Mouse (Mus musculus): ENCODE data around the gene Utp18. TPM values are rescaled to one million over a fixed set of nuclear protein-coding genes. Genes with fewer than 3 reads are reported as not detected.

Utp18 gene
- polyA plus RNA-seq, 1 experiment = 12.9 TPM

DNA sequence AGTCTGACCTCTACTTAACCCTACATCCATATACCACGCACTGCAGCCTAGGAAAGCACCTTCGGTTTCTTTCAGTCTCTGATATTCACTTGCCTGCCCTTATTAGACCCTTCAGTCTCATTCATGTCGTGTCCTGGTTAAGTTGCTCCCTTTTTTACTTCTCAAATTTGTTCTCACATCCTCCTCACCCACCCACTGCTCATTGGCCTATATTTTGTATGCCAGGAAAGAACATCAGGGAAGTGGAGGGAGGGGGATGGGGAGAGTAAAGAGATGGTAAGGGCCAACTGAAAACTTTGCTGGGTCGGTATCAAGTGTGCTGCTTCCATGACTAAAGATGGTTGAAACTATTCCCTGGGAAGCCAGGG lies 1.5 kb upstream of the Utp18 start:
- 2% methylated on average over 4 of the region's 4 CpGs for WGBS
- peak overlapping the region; percentile 93 for H3K4me3 ChIP-seq (replicated peaks; ENCODE audit: insufficient read depth, low read depth, low read length)
- peaks cover 11% of the 10 kb centered on the region for H3K4me1 ChIP-seq (ENCODE audit: control insufficient read depth, insufficient read depth, low read length)
- DNase-seq = peak in 1 of 2 experiments; percentile 17
- no peak overlapping the region for H3K27ac ChIP-seq (ENCODE audit: insufficient read depth, low read length)
- H3K27me3 ChIP-seq (ENCODE audit: control insufficient read depth, insufficient read depth, low read length) = no peaks in the 10 kb centered on the region
- TF ChIP-seq CTCF (IDR thresholded peaks at IDR 0.05; ENCODE audit: borderline replicate concordance, insufficient read depth, low read depth, low read length) (no peak), POLR2A (IDR thresholded peaks at IDR 0.05; ENCODE audit: borderline replicate concordance, insufficient read depth, low read length) (no peak)

DNA sequence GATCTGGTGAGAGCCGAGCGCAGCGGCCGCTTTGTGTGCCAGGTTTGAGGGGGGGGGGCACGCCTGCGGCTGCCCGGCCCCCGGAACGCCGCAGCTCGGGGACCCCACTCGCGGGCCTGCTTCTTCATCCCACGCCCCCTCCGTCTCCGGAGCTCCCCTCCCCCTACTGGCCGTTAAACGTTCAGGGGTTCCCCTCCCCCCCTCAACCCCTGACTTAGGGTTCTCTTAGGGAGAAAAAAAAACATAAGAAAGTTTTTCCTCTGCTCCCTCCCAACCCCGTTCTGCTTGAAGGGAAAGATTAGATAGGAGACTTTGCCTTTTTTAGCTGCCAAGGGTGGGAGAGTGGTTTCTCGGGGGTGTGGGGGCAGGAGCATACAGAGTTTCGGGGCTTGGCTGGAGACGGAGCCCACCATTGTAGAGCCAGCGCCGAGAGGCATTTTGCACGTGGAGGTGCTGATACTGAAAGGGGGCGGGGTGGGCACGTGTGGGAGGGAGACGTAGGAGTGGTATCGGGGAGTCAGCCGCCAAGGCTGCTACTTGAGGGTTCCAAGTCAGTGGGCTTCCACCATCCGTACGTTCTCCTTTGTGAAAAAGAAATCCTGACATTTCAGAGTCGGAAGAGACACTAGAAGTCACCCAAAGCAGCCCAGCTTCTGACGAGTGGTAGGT lies 979 bp upstream of the Utp18 start:
- DNase-seq = peak; percentile 25 to 33
- WGBS = under 1% methylated on average over 34 of the region's 34 CpGs
- TF ChIP-seq CTCF (IDR thresholded peaks at IDR 0.05; ENCODE audit: borderline replicate concordance, insufficient read depth, low read depth, low read length) (no peak), POLR2A (IDR thresholded peaks at IDR 0.05; ENCODE audit: borderline replicate concordance, insufficient read depth, low read length) (no peak)
- Histone ChIP-seq H3K27ac (ENCODE audit: insufficient read depth, low read length) (peak overlapping the region; percentile 86; the same call in 1 of the 2 replicates), H3K4me3 (replicated peaks; ENCODE audit: insufficient read depth, low read depth, low read length) (peak overlapping the region; percentile 93), H3K27me3 (ENCODE audit: control insufficient read depth, insufficient read depth, low read length) (no peaks in the 10 kb centered on the region), H3K4me1 (ENCODE audit: control insufficient read depth, insufficient read depth, low read length) (peaks cover 9% of the 10 kb centered on the region; the same call in 1 of the 2 replicates)

GRCm38 (mm10) chr11:93884901-93885571 lies 530 bp downstream of the Utp18 start:
- no peak for TF ChIP-seq CTCF (IDR thresholded peaks at IDR 0.05; ENCODE audit: borderline replicate concordance, insufficient read depth, low read depth, low read length)
- peak; percentile 14 for TF ChIP-seq POLR2A (IDR thresholded peaks at IDR 0.05; ENCODE audit: borderline replicate concordance, insufficient read depth, low read length)
- peak overlapping the region; percentile 43 for H3K27ac ChIP-seq (ENCODE audit: insufficient read depth, low read length)
- WGBS = under 1% methylated on average over 77 of the region's 81 CpGs
- DNase-seq = peak in 1 of 2 experiments; percentile 73
- peaks cover 7% of the 10 kb centered on the region; the same call in 1 of the 2 replicates for H3K4me1 ChIP-seq (ENCODE audit: control insufficient read depth, insufficient read depth, low read length)
- no peaks in the 10 kb centered on the region for H3K27me3 ChIP-seq (ENCODE audit: control insufficient read depth, insufficient read depth, low read length)
- H3K4me3 ChIP-seq (replicated peaks; ENCODE audit: insufficient read depth, low read depth, low read length) = peak overlapping the region; percentile 95

DNA sequence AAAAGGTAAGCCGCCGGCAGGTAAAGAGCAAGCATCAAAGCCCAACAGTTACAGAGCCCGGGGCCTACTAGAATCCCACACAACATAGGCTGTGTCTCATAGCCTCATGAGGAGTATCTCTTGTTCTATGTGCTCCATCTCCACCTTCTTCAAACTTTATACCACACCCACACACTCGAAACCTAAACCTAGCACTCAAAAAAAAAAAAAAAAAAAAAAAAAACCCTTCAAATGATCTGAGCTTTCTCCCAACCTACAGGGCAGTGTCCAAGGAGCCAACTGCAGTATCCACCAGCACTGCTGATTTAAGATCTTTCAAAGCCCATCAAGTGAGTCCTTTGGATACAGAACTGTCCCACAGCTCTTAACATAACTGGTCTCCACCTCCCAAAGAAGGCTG lies 1.5 kb downstream of the Utp18 start:
- whole genome bisulfite sequencing = 81% methylated on average over 4 of the region's 4 CpGs
- no peak for DNase-seq
- TF ChIP-seq CTCF (IDR thresholded peaks at IDR 0.05; ENCODE audit: borderline replicate concordance, insufficient read depth, low read depth, low read length) = no peak
- Histone ChIP-seq H3K4me3 (replicated peaks; ENCODE audit: insufficient read depth, low read depth, low read length) (peak overlapping the region; percentile 95), H3K27ac (ENCODE audit: insufficient read depth, low read length) (no peak overlapping the region), H3K4me1 (ENCODE audit: control insufficient read depth, insufficient read depth, low read length) (peaks cover 7% of the 10 kb centered on the region; the same call in 1 of the 2 replicates), H3K27me3 (ENCODE audit: control insufficient read depth, insufficient read depth, low read length) (no peaks in the 10 kb centered on the region)

- Histone ChIP-seq H3K27ac (ENCODE audit: insufficient read depth, low read length) (no peak overlapping the region), H3K4me1 (ENCODE audit: control insufficient read depth, insufficient read depth, low read length) (no peaks in the 10 kb centered on the region), H3K27me3 (ENCODE audit: control insufficient read depth, insufficient read depth, low read length) (no peaks in the 10 kb centered on the region), H3K4me3 (replicated peaks; ENCODE audit: insufficient read depth, low read depth, low read length) (no peak overlapping the region)
- WGBS = 88% methylated on average over 1 of the region's 1 CpGs
- no peak for DNase-seq
- TF ChIP-seq CTCF (IDR thresholded peaks at IDR 0.05; ENCODE audit: borderline replicate concordance, insufficient read depth, low read depth, low read length) (no peak), POLR2A (IDR thresholded peaks at IDR 0.05; ENCODE audit: borderline replicate concordance, insufficient read depth, low read length) (no peak)
Measured at GRCm38 (mm10) chr11:93862638-93863037, 22.9 kb downstream of the Utp18 start.

GRCm38 (mm10) chr11:93862045-93862623 lies 23.4 kb downstream of the Utp18 start:
- no peak overlapping the region for H3K27ac ChIP-seq (ENCODE audit: insufficient read depth, low read length)
- no peak for DNase-seq
- H3K27me3 ChIP-seq (ENCODE audit: control insufficient read depth, insufficient read depth, low read length) = no peaks in the 10 kb centered on the region
- no peak for TF ChIP-seq POLR2A (IDR thresholded peaks at IDR 0.05; ENCODE audit: borderline replicate concordance, insufficient read depth, low read length)
- no peak for TF ChIP-seq CTCF (IDR thresholded peaks at IDR 0.05; ENCODE audit: borderline replicate concordance, insufficient read depth, low read depth, low read length)
- H3K4me3 ChIP-seq (replicated peaks; ENCODE audit: insufficient read depth, low read depth, low read length) = no peak overlapping the region
- WGBS = 79% methylated on average over 4 of the region's 4 CpGs
- H3K4me1 ChIP-seq (ENCODE audit: control insufficient read depth, insufficient read depth, low read length) = no peaks in the 10 kb centered on the region

DNA sequence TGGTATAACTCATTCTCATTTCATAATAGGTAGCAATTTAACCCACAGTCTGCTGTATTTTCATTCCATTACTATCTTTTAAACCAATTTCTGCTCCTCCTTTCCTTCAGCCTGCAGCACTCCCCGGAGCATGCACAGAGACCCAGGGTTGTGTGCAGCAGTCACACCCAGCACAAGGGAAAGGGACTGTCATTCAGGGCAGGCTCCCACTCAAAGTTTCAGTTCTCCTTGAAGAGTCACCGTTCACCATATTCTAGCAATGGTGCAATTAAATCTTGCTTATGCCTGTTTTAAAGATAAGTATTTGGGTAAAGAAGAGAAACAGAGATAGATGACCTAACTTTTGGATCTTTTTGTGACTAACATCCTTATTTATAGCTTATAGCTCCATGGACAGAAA lies 24.4 kb downstream of the Utp18 start:
- WGBS = 96% methylated on average over 2 of the region's 2 CpGs
- Histone ChIP-seq H3K4me1 (ENCODE audit: control insufficient read depth, insufficient read depth, low read length) (no peaks in the 10 kb centered on the region), H3K27ac (ENCODE audit: insufficient read depth, low read length) (no peak overlapping the region), H3K27me3 (ENCODE audit: control insufficient read depth, insufficient read depth, low read length) (no peaks in the 10 kb centered on the region), H3K4me3 (replicated peaks; ENCODE audit: insufficient read depth, low read depth, low read length) (no peak overlapping the region)
- TF ChIP-seq CTCF (IDR thresholded peaks at IDR 0.05; ENCODE audit: borderline replicate concordance, insufficient read depth, low read depth, low read length) (no peak), POLR2A (IDR thresholded peaks at IDR 0.05; ENCODE audit: borderline replicate concordance, insufficient read depth, low read length) (no peak)
- no peak for DNase-seq

All from cerebellum, adult 2 months (tissue).